In genomic region chr5:143054703-143055102, GRCm38 (mm10) we compare ENCODE assay signal across 15 mouse cellular contexts. TPM values are rescaled to one million over a fixed set of nuclear protein-coding genes. Genes with fewer than 3 reads are reported as not detected.
DNase-seq lines count a peak whose midpoint lies in the region; ATAC-seq and TF ChIP-seq lines count a peak whose summit lies in the region.
"Had no signal": no experiment of that assay in that cellular context is flagged by ENCODE, and none has a peak within 500 bp of the region (broad histone marks: within the 10 kb centered on the region; RNA-seq: fewer than 3 reads in every experiment).

No protein-coding gene starts in this region.

- 76% methylated on average over 2 of the region's 2 CpGs for WGBS in heart, embryonic 11.5 days (ENCODE audit: insufficient replicate concordance)
- 93% methylated on average over 2 of the region's 2 CpGs for WGBS in midbrain, embryonic 16.5 days
- WGBS in midbrain, embryonic 13.5 days = 88% methylated on average over 2 of the region's 2 CpGs
- 76% methylated on average over 2 of the region's 2 CpGs for WGBS in heart, postnatal 0 days
- WGBS in macrophage (ENCODE audit: missing documents) = 92% methylated on average over 2 of the region's 2 CpGs

- no peaks in the 10 kb centered on the region for H3K9me3 ChIP-seq in heart, embryonic 11.5 days (replicated peaks; ENCODE audit: control insufficient read depth, low read length)
- H3K9me3 ChIP-seq in midbrain, embryonic 16.5 days (replicated peaks; ENCODE audit: control insufficient read depth, low read length, poor library complexity, severe bottlenecking) = no peaks in the 10 kb centered on the region
- no peaks in the 10 kb centered on the region for H3K9me3 ChIP-seq in midbrain, embryonic 13.5 days
- H3K9me3 ChIP-seq in heart, postnatal 0 days (replicated peaks; ENCODE audit: control insufficient read depth, low read length) = no peaks in the 10 kb centered on the region

- DNase-seq in heart, postnatal 14 days = no peak
- no peak for DNase-seq in heart, postnatal 0 days (ENCODE audit: low spot score)
- no peak for DNase-seq in thymus, postnatal 0 days (ENCODE audit: low spot score)
- DNase-seq in left cerebral cortex, postnatal 25 days (ENCODE audit: low spot score in 2 of 2) = no peak
- DNase-seq: adrenal gland, postnatal 36 days; kidney, adult 9 months; lung, adult 18-20 months; right cerebral cortex, postnatal 25 days; thymus, postnatal 25 days had no signal

- no peak for TF ChIP-seq CTCF in heart, postnatal 0 days (IDR thresholded peaks at IDR 0.05; ENCODE audit: low read depth)

- no peaks in the 10 kb centered on the region for H3K36me3 ChIP-seq in heart, embryonic 11.5 days (ENCODE audit: control insufficient read depth, insufficient read depth, low read length)
- H3K36me3 ChIP-seq in midbrain, embryonic 16.5 days (ENCODE audit: control insufficient read depth, insufficient read depth, low read length) = no peaks in the 10 kb centered on the region
- peaks cover 23% of the 10 kb centered on the region for H3K36me3 ChIP-seq in midbrain, embryonic 13.5 days
- no peaks in the 10 kb centered on the region for H3K36me3 ChIP-seq in heart, postnatal 0 days (replicated peaks; ENCODE audit: control insufficient read depth, insufficient read depth, low read length)
- H3K36me3 ChIP-seq in macrophage (ENCODE audit: inconsistent target) = no peaks in the 10 kb centered on the region

- H3K9ac ChIP-seq in heart, embryonic 11.5 days (ENCODE audit: low read depth, low read length) = no peak overlapping the region
- no peak overlapping the region for H3K9ac ChIP-seq in midbrain, embryonic 16.5 days (ENCODE audit: low read depth, low read length)
- H3K9ac ChIP-seq in midbrain, embryonic 13.5 days (replicated peaks) = no peak overlapping the region
- H3K9ac ChIP-seq in heart, postnatal 0 days (replicated peaks; ENCODE audit: low read depth, low read length) = no peak overlapping the region

- H3K79me2 ChIP-seq in macrophage (ENCODE audit: inconsistent target) = peaks cover 7% of the 10 kb centered on the region; the same call in 1 of the 2 replicates

- H3K4me2 ChIP-seq in heart, embryonic 11.5 days = no peak overlapping the region
- H3K4me2 ChIP-seq in midbrain, embryonic 16.5 days (ENCODE audit: low read length) = no peak overlapping the region
- no peak overlapping the region for H3K4me2 ChIP-seq in midbrain, embryonic 13.5 days (replicated peaks)
- no peak overlapping the region for H3K4me2 ChIP-seq in heart, postnatal 0 days (ENCODE audit: low read depth, low read length)

- intact Hi-C loops in heart, postnatal 14 days (cut with DNase I) = no loop called here
- intact Hi-C loops in left cerebral cortex, postnatal 25 days (cut with DNase I) = no loop called here

- no peak for ATAC-seq in heart, embryonic 11.5 days (replicated peaks; ENCODE audit: insufficient number of reproducible peaks, low FRiP score, low TSS enrichment)
- ATAC-seq in midbrain, embryonic 16.5 days = no peak
- no peak for ATAC-seq in midbrain, embryonic 13.5 days
- ATAC-seq in heart, postnatal 0 days (ENCODE audit: insufficient read depth, low read depth) = no peak

- H3K27me3 ChIP-seq in heart, embryonic 11.5 days (ENCODE audit: control insufficient read depth, insufficient read depth, low read length) = no peaks in the 10 kb centered on the region
- no peaks in the 10 kb centered on the region for H3K27me3 ChIP-seq in midbrain, embryonic 16.5 days (ENCODE audit: control insufficient read depth, insufficient read depth, low read depth, low read length)
- no peaks in the 10 kb centered on the region for H3K27me3 ChIP-seq in midbrain, embryonic 13.5 days
- H3K27me3 ChIP-seq in heart, postnatal 0 days (ENCODE audit: control insufficient read depth, insufficient read depth, low read length) = no peaks in the 10 kb centered on the region

- H3K4me3 ChIP-seq in heart, embryonic 11.5 days (ENCODE audit: low read depth, low read length) = no peak overlapping the region
- H3K4me3 ChIP-seq in midbrain, embryonic 16.5 days (ENCODE audit: low read depth, low read length) = no peak overlapping the region
- H3K4me3 ChIP-seq in midbrain, embryonic 13.5 days (replicated peaks) = no peak overlapping the region
- H3K4me3 ChIP-seq in heart, postnatal 0 days (ENCODE audit: low read depth, low read length) = no peak overlapping the region
- H3K4me3 ChIP-seq in macrophage (ENCODE audit: inconsistent target) = no peak overlapping the region
- H3K4me3 ChIP-seq: erythroblast, embryonic 14.5 days; myocyte had no signal

- no peak for TF ChIP-seq EP300 in heart, postnatal 0 days (IDR thresholded peaks at IDR 0.05; ENCODE audit: low read depth)

- peaks cover 78% of the 10 kb centered on the region for H3K4me1 ChIP-seq in heart, embryonic 11.5 days (ENCODE audit: control insufficient read depth, insufficient read depth, low read length)
- H3K4me1 ChIP-seq in midbrain, embryonic 16.5 days (ENCODE audit: control insufficient read depth, insufficient read depth, low read length) = peaks cover 19% of the 10 kb centered on the region
- H3K4me1 ChIP-seq in midbrain, embryonic 13.5 days (replicated peaks) = peaks cover 50% of the 10 kb centered on the region
- H3K4me1 ChIP-seq in heart, postnatal 0 days (ENCODE audit: control insufficient read depth, insufficient read depth) = peaks cover 46% of the 10 kb centered on the region

- peak overlapping the region; percentile 29; the same call in 1 of the 2 replicates for H3K27ac ChIP-seq in heart, embryonic 11.5 days (ENCODE audit: low read depth, low read length)
- 0 out of 2 replicates have a peak overlapping the region, but pooled peaks have one; percentile 3 for H3K27ac ChIP-seq in midbrain, embryonic 16.5 days (ENCODE audit: low read length)
- no peak overlapping the region for H3K27ac ChIP-seq in midbrain, embryonic 13.5 days
- 0 out of 2 replicates have a peak overlapping the region, but pooled peaks have one; percentile 38 for H3K27ac ChIP-seq in heart, postnatal 0 days (ENCODE audit: low read depth)
- H3K27ac ChIP-seq in macrophage = peak overlapping the region; percentile 72

RNA-seq across cellular contexts. Expression of gene Rnf216, which starts 58.1 kb away (rescaled TPM):
- polyA plus RNA-seq in heart, embryonic 11.5 days (2014; fragmentation: Nextera tagmentation; extraction: Ambion mirVana) = 22.8 and 35.2 TPM in 2 replicates
- total RNA-seq in heart, postnatal 14 days (2021) = 10 to 100 TPM; 25.7 to 29.4 TPM
- polyA plus RNA-seq in midbrain, embryonic 16.5 days (2015; fragmentation: Nextera tagmentation; extraction: Ambion mirVana) = 28.9 and 34.4 TPM in 2 replicates
- 34.9 and 36.9 TPM in 2 replicates for polyA plus RNA-seq in midbrain, embryonic 13.5 days (2015; fragmentation: Nextera tagmentation; extraction: Ambion mirVana)
- total RNA-seq in heart, postnatal 0 days (2014; rRNA removed; ENCODE audit: low replicate concordance) = 23.3 and 25.2 TPM in 2 replicates
- polyA plus RNA-seq in heart, postnatal 0 days (2015; fragmentation: Nextera tagmentation; extraction: Ambion mirVana) = 17.1 and 17.7 TPM in 2 replicates
- total RNA-seq in macrophage (2018; cell fraction: chromatin; rRNA removed) = 100 to 1,000 TPM in 24 of 26 experiments, 10 to 100 TPM in 2; 79.4 to 197 (median 156) TPM
- 10 to 100 TPM; 16.0 to 36.3 (median 28.3) TPM for total RNA-seq in macrophage (2018; cell fraction: cytosol; rRNA removed)
- total RNA-seq in macrophage (2018; cell fraction: nucleus; rRNA removed) = 100 to 1,000 TPM in 5 of 26 experiments, 10 to 100 TPM in 21; 34.8 to 130 (median 61.0) TPM
- 21.4 to 26.2 TPM (median 23.3 TPM) in 3 replicates for polyA plus RNA-seq in macrophage (2018)
- polyA plus RNA-seq in thymus, postnatal 0 days (2015; fragmentation: Nextera tagmentation; extraction: Ambion mirVana) = 13.1 and 13.5 TPM in 2 replicates
- total RNA-seq in left cerebral cortex, postnatal 25 days (2021) = 10 to 100 TPM; 42.6 to 42.8 TPM
